Mouse (Mus musculus) neural tube, embryonic 10.5 days (tissue): Measurements from ENCODE around the gene Exoc4.

Experiments
- DNase-seq: peaks from one replicate; pipeline ENCODE4 v3.0.0-alpha.2; 2017; ENCODE audit warnings: low spot score; ENCODE audit errors: extremely low spot score

The Exoc4 gene

GRCm38 (mm10) chr6:33466168-33466839, 217.4 kb downstream of the Exoc4 start:
- DNase-seq = no peak

DNA sequence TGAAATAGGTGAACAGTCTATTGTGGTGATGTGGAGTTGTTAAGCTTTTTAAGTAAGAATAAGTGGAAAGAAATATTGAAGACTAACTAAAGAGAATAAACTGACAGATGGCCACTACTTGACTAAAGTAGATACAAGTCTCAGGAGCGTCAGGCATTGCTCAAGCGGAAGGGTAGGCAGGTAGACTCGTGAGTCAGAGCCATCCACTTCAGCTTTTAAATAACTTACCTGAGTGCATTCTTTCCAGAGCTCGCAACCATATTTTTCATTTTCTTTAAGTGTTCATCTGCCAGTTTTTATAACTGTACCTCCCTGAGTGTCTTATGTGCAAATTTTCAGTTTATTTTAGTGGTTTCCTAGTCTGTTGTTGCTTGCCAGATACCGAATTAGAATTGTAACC, 219.6 kb downstream of the Exoc4 start:
- no peak for DNase-seq

DNA sequence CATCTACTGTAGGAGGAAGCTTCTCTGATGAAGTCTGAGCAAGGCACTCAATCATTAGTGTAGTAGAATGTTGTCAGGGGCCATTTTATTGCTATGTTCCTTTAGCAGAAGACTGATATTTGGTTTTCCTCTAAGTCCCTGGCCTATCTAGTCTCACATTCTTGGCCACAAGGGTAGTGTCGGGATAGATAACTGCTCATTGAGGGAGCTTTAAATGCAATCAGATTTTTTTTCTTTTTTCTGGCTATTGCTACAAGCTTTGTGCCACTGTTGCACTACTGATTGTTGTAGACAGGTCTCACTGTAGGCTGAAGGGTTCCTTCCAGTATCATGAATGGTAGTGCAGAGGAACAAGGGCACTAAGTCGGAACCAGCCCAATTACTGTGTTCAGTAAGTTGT, 227.2 kb downstream of the Exoc4 start:
- no peak for DNase-seq

DNA sequence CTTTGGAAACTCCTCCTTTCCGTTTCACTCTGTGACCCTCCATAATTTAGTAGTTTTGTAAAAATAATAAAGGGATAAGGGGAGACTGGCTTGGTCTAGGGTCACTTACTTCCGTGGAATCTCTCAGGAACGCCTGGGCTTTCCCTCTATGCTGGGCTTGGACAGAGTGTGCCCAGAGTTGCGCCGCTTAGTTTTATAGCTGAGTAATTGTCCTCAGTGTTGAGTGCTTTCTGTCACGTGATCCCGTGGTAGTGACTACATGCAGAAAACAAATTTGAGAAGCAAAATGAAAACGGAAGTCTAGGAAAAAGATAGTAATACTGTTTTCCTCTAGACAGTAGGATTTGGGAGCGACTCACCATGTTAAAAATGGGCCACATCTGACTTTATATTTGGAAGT, 235.7 kb downstream of the Exoc4 start:
- no peak for DNase-seq

- DNase-seq = no peak
Observed at GRCm38 (mm10) chr6:33489788-33490187, 240.9 kb downstream of the Exoc4 start.

GRCm38 (mm10) chr6:33496141-33496855, 247.4 kb downstream of the Exoc4 start:
- no peak for DNase-seq

DNA sequence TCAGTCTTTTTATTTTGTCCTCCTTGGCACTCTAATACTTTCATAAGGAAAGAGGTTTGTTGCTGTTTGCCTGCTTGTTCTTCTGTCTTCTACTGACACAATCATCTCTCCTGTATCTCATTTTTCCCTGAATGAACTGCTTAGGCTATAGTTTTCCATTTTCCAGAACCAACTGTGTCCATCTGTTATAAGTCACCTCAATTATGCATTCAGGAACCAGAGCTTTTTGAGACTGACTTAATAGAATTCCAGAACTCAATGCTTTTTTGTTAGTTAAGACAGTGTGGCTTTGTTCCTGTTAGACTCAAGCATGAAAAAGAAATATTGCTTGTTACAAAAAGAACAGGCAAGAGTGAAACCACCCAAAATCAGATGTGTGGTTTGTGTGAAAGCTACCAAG, 248.5 kb downstream of the Exoc4 start:
- DNase-seq = no peak

DNA sequence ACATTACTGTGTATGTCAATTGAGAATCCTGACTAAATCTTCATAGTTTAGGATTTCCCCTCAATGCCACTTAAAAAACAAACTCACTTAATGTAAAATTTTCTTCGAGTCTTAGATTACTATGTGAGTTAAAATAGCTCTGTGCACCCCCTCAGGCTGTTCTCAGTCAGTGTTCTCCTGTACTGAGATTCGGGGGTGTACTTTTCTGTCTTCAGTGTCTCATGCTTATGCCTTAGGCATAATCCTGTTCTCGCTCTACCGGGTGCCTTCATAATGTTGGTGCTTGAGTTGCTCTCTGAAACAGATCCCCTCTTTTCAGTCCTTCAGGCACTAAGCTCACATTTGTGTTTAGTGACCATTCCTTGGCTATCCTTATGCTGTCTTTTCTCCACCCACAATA, 253.5 kb downstream of the Exoc4 start:
- no peak for DNase-seq

- DNase-seq = no peak
Observed at GRCm38 (mm10) chr6:33503381-33503780, 254.5 kb downstream of the Exoc4 start.

DNA sequence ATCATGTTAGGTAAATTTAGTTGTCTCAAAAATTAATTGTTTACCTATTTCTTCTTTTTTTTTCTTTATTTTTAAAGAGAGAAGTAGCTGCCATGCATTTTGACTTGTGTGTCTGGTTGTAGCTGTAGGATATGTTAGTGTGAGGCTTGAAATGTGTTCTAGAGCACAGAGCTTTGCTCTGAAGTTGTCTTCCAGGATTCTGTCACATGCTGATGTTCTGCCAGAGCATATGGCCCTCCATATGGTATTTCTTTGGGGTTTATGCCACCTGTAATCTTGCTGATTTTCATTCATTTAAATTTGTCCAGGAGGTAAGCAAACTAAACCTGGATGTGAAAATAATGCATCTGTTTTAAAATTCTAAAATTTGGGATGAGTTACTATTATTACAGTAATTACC, 258.2 kb downstream of the Exoc4 start:
- DNase-seq = no peak

- DNase-seq = no peak
Observed at GRCm38 (mm10) chr6:33515391-33515790, 266.5 kb downstream of the Exoc4 start.

- no peak for DNase-seq
Observed at GRCm38 (mm10) chr6:33516798-33517197, 267.9 kb downstream of the Exoc4 start.

DNA sequence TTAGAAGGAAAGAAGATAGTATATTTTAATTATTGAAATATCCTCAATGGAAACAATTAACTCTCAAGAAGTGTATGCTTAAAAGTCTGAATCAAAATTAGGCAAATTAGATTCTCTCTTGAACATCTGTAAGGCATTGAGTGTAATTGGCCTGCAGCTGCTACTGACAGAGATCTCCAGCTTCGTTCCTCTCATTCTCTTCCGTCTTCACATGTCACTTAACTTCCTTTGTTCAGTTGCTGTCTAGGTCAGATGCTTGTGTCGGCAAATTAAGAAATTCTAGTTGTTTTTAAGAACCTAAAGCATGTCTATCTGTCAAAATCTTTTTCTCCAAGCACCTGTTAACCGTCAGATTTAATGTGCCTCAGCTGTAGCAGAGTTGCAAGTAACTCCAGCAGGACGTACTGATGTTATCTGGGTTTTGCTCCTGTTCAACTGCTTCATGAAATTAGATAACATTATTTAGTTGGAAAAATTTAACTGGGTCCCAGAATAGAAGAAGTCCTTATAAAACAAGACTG, 269.1 kb downstream of the Exoc4 start:
- DNase-seq = no peak

GRCm38 (mm10) chr6:33525695-33526366, 276.9 kb downstream of the Exoc4 start:
- DNase-seq = no peak

DNA sequence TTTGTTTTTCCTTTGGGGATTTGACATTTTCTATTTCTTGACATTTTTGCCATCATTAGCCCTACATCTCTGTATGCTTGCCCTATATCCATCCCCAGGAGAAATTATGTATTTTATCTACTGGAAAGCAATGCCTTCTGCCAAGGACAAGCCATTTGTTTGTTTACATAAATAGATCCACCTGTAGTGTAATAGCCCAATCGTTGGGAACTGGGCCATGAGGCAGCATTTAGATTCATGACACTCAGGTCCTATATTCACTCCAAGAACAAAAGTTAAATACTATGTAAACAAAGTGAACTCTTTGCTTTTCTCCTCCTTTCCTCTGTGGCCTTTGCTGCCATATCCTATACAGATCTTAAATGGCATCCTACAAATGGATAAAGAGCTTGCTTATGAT, 291.5 kb downstream of the Exoc4 start:
- DNase-seq = no peak

- no peak for DNase-seq
Observed at GRCm38 (mm10) chr6:33542712-33543111, 293.8 kb downstream of the Exoc4 start.

- DNase-seq = no peak
Observed at GRCm38 (mm10) chr6:33551934-33552333, 303.0 kb downstream of the Exoc4 start.

GRCm38 (mm10) chr6:33560925-33561324, 312.0 kb downstream of the Exoc4 start:
- no peak for DNase-seq

DNA sequence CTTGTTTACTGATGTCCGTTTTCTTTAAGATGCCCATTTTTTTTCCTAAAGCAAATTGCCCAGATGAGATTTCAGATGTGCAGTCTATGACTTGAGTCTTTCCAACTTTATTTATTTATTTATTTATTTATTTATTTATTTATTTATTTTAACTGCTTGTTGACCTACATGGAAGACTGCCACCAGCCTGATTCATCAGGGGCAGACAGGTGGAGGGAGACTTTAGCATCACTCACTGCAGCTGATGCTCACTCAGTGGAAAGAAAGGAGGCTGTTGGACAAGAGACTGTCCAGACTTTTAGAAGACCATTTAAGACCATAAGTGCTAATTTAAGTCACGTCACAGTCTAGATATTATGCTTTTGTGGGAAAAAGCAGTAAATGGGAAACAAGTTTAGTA, 313.0 kb downstream of the Exoc4 start:
- no peak for DNase-seq

- no peak for DNase-seq
Observed at GRCm38 (mm10) chr6:33575947-33576346, 327.1 kb downstream of the Exoc4 start.

- DNase-seq = no peak
Observed at GRCm38 (mm10) chr6:33608469-33608868, 359.6 kb downstream of the Exoc4 start.

DNA sequence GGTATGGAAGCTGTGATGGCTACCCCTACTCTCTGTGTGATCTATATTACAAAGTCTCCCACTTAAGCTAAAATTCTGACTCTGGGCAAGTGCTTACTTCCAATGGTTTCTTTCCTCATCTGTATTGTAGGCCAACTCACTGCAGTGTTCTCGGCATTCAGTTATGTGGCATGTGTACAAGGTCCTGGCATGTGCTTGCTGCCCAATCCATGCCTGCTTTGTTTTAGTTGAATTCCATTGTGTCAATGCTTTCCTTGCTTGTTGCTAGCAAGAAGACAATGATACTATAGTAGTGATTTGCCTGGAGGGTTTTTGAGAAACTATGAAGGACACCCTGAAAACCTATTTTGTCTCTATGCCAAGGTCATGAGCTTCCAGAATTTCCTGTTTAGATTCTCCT, 365.1 kb downstream of the Exoc4 start:
- no peak for DNase-seq
